Mouse (Mus musculus): ENCODE results near the gene Gm8220. TPM values are rescaled to one million over a fixed set of nuclear protein-coding genes. Genes with fewer than 3 reads are reported as not detected.
"Not testable (repeated sequence)": the region's sequence is repeated elsewhere in the genome, so short reads cannot be mapped to it uniquely, and the experiment has no call there.

The Gm8220 gene
- polyA plus RNA-seq (2015; fragmentation: Nextera tagmentation; extraction: Ambion mirVana), result not detected in 2 replicates

DNA sequence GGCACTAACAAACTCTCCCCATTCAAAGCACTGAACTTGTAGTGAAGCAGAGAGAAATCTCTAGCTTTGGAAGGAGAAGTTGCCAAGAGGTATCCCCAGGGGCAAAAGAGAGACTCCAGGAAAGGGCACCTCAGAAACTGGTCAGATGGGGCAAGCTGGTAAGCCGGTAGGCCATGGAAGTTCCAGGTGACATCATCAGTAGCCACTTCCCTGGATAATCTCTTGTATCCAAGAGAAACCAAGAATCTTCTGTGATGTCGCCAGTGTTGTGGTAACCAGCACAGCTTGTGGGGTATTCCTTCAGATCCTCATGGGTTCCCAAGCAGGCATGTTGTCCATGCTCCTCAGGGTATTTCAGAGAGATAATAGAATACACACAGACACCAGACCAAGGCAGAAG is at the start of gene Gm8220:
Gene Gm8220, plus strand, starts transcription at position 301 of the 400 bp plus-strand sequence.
- H3K9ac ChIP-seq (ENCODE audit: low read depth, low read length); H3K27me3 ChIP-seq (ENCODE audit: control insufficient read depth, insufficient read depth, low read depth, low read length); H3K4me3 ChIP-seq (ENCODE audit: low read depth, low read length); ATAC-seq (ENCODE audit: low read depth); H3K9me3 ChIP-seq (replicated peaks; ENCODE audit: control insufficient read depth, low read length); H3K27ac ChIP-seq (ENCODE audit: low read length); H3K4me1 ChIP-seq (ENCODE audit: control insufficient read depth, low read depth, low read length); H3K36me3 ChIP-seq (ENCODE audit: control insufficient read depth, insufficient read depth); H3K4me2 ChIP-seq (ENCODE audit: low read depth, low read length): not testable (repeated sequence)
- 53% methylated on average over 2 of the region's 2 CpGs for WGBS (ENCODE audit: insufficient replicate concordance)

DNA sequence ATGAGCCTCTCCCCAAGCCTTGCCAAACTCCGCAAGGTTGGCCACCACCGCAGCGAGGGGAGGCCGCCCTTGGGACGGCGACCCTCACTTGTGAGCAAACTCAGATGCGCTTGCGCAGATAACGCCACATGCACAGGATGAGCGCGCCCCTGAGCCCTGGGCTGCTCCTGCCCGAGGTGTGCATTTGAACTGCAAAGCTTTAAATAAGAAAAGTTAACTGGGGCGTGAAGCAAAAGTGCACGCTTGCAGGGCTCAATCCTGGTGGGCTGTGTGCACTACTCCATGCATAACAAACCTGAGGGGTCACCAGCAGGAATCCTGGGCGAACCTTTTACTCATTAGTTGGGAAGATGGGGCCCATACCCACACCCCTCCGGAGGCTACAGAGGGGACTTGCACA is 37.3 kb upstream of the Gm8220 start:
- Histone ChIP-seq H3K9ac (ENCODE audit: low read depth, low read length) (no peak overlapping the region), H3K4me1 (ENCODE audit: control insufficient read depth, low read depth, low read length) (no peaks in the 10 kb centered on the region), H3K4me3 (ENCODE audit: low read depth, low read length) (no peak overlapping the region), H3K9me3 (replicated peaks; ENCODE audit: control insufficient read depth, low read length) (no peaks in the 10 kb centered on the region; the same call in 1 of the 2 replicates), H3K27ac (ENCODE audit: low read length) (no peak overlapping the region), H3K36me3 (ENCODE audit: control insufficient read depth, insufficient read depth) (no peaks in the 10 kb centered on the region), H3K4me2 (ENCODE audit: low read depth, low read length) (no peak overlapping the region), H3K27me3 (ENCODE audit: control insufficient read depth, insufficient read depth, low read depth, low read length) (no peaks in the 10 kb centered on the region)
- ATAC-seq (ENCODE audit: low read depth), result no peak
- 82% methylated on average over 16 of the region's 16 CpGs for WGBS (ENCODE audit: insufficient replicate concordance)

DNA sequence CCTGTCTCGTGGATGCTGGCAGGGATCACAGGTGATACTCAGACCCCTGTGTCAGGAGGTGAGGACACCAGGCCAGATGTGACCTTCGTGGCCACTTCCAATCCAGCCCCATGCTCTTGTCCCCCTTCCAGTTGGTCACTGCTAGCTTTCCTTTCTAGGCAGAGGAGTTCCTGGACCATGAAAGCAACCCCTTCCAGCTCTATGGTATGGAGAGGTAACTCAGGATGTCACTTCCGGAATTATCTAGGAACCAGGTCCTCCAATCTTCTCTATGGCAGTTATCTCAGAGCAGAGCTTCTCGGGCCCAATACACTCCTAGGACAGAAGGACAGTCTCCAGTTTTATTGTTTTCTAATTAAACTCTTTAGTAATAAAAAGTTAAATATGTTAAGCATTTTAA is 26.7 kb downstream of the Gm8220 start:
- H3K27me3 ChIP-seq (ENCODE audit: control insufficient read depth, insufficient read depth, low read depth, low read length); H3K36me3 ChIP-seq (ENCODE audit: control insufficient read depth, insufficient read depth); H3K4me1 ChIP-seq (ENCODE audit: control insufficient read depth, low read depth, low read length); H3K9me3 ChIP-seq (replicated peaks; ENCODE audit: control insufficient read depth, low read length); ATAC-seq (ENCODE audit: low read depth); H3K9ac ChIP-seq (ENCODE audit: low read depth, low read length); H3K4me3 ChIP-seq (ENCODE audit: low read depth, low read length); H3K4me2 ChIP-seq (ENCODE audit: low read depth, low read length); H3K27ac ChIP-seq (ENCODE audit: low read length): not testable (repeated sequence)
- WGBS (ENCODE audit: insufficient replicate concordance), result 52% methylated on average over 3 of the region's 4 CpGs

DNA sequence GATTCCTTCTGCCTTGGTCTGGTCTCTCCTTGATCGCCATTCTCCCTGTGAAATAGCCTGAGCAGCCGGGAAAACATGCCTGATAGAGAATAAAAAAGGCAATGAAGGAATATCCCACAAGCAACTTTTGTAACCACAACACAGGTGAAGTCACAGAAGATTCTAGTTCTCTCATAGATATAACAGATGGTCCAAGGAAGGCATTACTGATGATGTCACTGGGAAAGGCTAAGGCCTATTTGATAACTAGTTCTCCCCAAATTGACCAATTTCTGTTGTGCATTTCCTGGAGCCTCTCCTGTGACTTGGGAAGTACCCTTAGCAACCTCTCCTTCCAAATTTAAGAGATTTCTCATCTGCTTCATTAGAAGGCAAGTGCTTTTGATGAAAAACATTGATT is 53.1 kb downstream of the Gm8220 start, which contains the start of gene Gm5930:
Gene Gm5930, minus strand, starts transcription at position 101 of the 400 bp plus-strand sequence.
- not testable (repeated sequence) for H3K9me3 ChIP-seq (replicated peaks; ENCODE audit: control insufficient read depth, low read length); H3K27ac ChIP-seq (ENCODE audit: low read length); ATAC-seq (ENCODE audit: low read depth); H3K36me3 ChIP-seq (ENCODE audit: control insufficient read depth, insufficient read depth); H3K4me2 ChIP-seq (ENCODE audit: low read depth, low read length); H3K4me1 ChIP-seq (ENCODE audit: control insufficient read depth, low read depth, low read length); H3K4me3 ChIP-seq (ENCODE audit: low read depth, low read length); H3K9ac ChIP-seq (ENCODE audit: low read depth, low read length); H3K27me3 ChIP-seq (ENCODE audit: control insufficient read depth, insufficient read depth, low read depth, low read length)
- no CpG with 5 or more reads among the region's 2 CpGs for WGBS (ENCODE audit: insufficient replicate concordance)

Other genes with a start within 250 kb of the Gm8220 start
- 26.0 and 26.5 TPM in 2 replicates for gene Ear2, start 182.9 kb upstream of the Gm8220 start, polyA plus RNA-seq (2015; fragmentation: Nextera tagmentation; extraction: Ambion mirVana)
- gene Gm3327, start 161.7 kb upstream of the Gm8220 start, polyA plus RNA-seq (2015; fragmentation: Nextera tagmentation; extraction: Ambion mirVana), result not detected in 2 replicates
- gene Gm8212, start 87.9 kb upstream of the Gm8220 start, polyA plus RNA-seq (2015; fragmentation: Nextera tagmentation; extraction: Ambion mirVana), result not detected in 2 replicates
- gene 4930503E14Rik, start 72.3 kb upstream of the Gm8220 start, polyA plus RNA-seq (2015; fragmentation: Nextera tagmentation; extraction: Ambion mirVana), result not detected in 2 replicates
- not detected in 2 replicates for gene Gm5930, start 53.0 kb downstream of the Gm8220 start, polyA plus RNA-seq (2015; fragmentation: Nextera tagmentation; extraction: Ambion mirVana)
- not detected in 2 replicates for gene Gm8229, start 79.8 kb downstream of the Gm8220 start, polyA plus RNA-seq (2015; fragmentation: Nextera tagmentation; extraction: Ambion mirVana)
- gene Gm3371, start 125.1 kb downstream of the Gm8220 start, polyA plus RNA-seq (2015; fragmentation: Nextera tagmentation; extraction: Ambion mirVana), result not detected in 2 replicates
- gene Gm8232, start 148.1 kb downstream of the Gm8220 start, polyA plus RNA-seq (2015; fragmentation: Nextera tagmentation; extraction: Ambion mirVana), result not detected in 2 replicates
- gene BC061237, start 206.9 kb downstream of the Gm8220 start, polyA plus RNA-seq (2015; fragmentation: Nextera tagmentation; extraction: Ambion mirVana), result not detected in 2 replicates
- not detected in 2 replicates for gene Gm17093, start 232.7 kb downstream of the Gm8220 start, polyA plus RNA-seq (2015; fragmentation: Nextera tagmentation; extraction: Ambion mirVana)